Mouse (Mus musculus) E14TG2a.4 (cell line): ENCODE results near the gene Jph3.

ENCODE experiments used
- CTCF ChIP-seq: conservative IDR thresholded peaks from 2 replicates; pipeline ENCODE4 v1.5.1; 2014; ENCODE audit warnings: low read length
- NANOG ChIP-seq: IDR thresholded peaks from 2 replicates; pipeline ENCODE4 v1.6.1; 2014; ENCODE audit warnings: borderline replicate concordance, low read length, mixed read lengths
- POU5F1 ChIP-seq: IDR thresholded peaks from 2 replicates; pipeline ENCODE4 v1.6.1; 2014; ENCODE audit warnings: low read length, borderline replicate concordance

- TF ChIP-seq CTCF (no peak), NANOG (no peak), POU5F1 (no peak)
Measured at GRCm38 (mm10) chr8:121729323-121729722, at the start of gene Jph3.
